Mouse (Mus musculus): Measurements from ENCODE around the gene Serp2.

DNA sequence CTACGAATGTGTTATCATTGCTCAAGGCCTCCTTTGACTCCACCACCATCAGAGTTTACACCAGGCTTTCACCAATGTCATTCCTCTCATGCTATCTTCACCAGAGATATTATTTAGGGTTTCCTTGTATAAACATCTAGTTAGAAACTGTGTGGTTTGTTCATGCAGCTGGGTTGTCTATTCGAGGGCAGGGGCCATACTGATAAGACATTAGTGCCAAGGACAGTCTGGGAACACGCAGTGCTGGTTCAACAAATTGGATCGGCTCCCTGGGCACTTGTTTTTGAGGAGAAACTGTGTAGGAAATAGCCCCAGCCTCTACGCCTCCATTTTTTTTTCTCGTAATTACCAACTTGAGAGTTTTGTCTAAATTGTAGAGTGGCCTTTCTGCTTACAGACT lies 35.4 kb upstream of the Serp2 start:
- TF ChIP-seq CTCF (IDR thresholded peaks at IDR 0.05; ENCODE audit: borderline replicate concordance, control insufficient read depth, extremely low read depth, insufficient read depth, low read length, poor library complexity), result no peak
- no peak for TF ChIP-seq POLR2A (IDR thresholded peaks at IDR 0.05; ENCODE audit: control insufficient read depth, extremely low read depth, insufficient read depth, low read length, poor library complexity)

Measured in thymus, adult 2 months (tissue).